ENCODE assay signal across 1 mouse cellular context in the genomic region with DNA sequence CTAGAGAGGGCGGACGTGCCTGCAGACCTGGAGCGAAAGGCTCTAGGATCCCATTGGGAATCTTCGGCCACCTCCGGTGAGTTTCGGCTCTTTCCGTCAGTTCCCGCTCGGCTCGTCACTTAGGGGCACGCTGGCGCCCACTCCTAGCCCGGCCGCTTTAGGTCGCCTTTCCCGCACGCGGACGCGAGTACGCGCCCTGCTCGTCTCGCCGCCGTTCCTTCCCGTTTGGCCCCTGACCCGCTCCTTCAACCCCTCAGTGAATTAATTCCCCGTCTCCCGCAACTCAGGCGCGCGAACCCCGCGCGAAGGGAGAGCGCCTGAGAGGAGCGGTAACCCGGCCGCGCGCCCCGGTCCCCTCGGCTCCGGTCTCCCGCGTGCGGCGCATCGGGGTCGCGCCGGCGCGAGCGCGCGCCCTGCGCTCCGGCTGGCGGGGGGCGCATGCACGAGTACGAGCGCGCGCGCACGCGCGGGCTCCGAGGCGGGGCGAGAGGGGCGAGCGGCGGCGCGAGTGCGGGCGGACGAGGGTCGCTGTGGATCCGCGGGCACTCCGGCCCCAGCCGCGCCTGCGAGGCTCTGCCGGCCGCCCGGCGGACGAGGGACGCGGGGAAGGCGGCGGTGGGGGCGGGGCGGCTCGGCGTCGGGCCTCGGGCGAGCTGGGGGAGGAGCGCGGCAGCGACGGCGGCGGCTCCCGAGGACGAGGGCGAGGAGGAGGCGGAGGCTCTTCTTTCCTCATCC.
A peak's percentile ranks its signal among the peaks of the same experiment; 100 is the strongest.
TF ChIP-seq lines count a peak whose summit lies in the region.

No protein-coding gene starts in this region.

TF ChIP-seq in MEL, 35 proteins besides CTCF, POLR2A, EP300 and RAD21 (continued from another document):
- TF ChIP-seq USF1 (IDR thresholded peaks at IDR 0.05; ENCODE audit: low read depth, low read length) (no peak), MYC (IDR thresholded peaks at IDR 0.05; ENCODE audit: low read depth, low read length) (no peak), NELFE (IDR thresholded peaks at IDR 0.05; ENCODE audit: low read depth, low read length) (peak; percentile 50), BHLHE40 (IDR thresholded peaks at IDR 0.05; ENCODE audit: borderline replicate concordance, low read depth, low read length) (no peak), E2F4 (IDR thresholded peaks at IDR 0.05; ENCODE audit: borderline replicate concordance, low read depth, low read length) (no peak), SMC3 (IDR thresholded peaks at IDR 0.05; ENCODE audit: low read depth, low read length) (no peak), MAX (IDR thresholded peaks at IDR 0.05; ENCODE audit: low read length) (no peak), MEF2A (IDR thresholded peaks at IDR 0.05; ENCODE audit: extremely low read depth, insufficient replicate concordance, low read depth, low read length, poor library complexity, severe bottlenecking) (no peak), GATA1 (IDR thresholded peaks at IDR 0.05; ENCODE audit: low read depth, low read length) (no peak), UBTF (IDR thresholded peaks at IDR 0.05; ENCODE audit: borderline replicate concordance, insufficient read depth, low read depth, low read length) (no peak), GABPA (IDR thresholded peaks at IDR 0.05; ENCODE audit: low read depth, low read length) (no peak)
